Mouse (Mus musculus) right cerebral cortex, postnatal 14 days (tissue): ENCODE measurements around the gene Xpnpep2.

Experiments
- DNase-seq: peaks from one replicate; pipeline ENCODE4 v3.0.0; 2022

Gene Xpnpep2

DNA sequence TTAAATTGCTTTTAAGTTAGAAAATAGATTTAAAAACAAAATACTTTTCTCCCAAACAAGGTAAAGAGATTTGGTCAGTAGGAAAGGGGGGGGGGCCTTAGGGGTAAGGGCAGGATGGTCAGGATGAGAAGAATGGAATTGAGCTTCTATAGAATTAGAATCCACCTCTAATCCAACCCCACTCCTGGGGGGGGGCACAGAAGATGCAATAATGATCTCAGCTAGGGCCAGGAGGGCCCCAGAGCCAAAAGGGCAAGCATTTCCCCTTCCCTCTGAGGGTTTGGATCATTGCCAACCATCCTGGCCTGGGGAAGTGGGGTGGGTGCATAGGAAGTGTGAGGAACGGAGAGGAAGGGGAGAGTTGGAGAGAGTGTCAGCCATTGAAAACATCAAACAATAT, 61.8 kb downstream of the Xpnpep2 start:
- DNase-seq, result no peak

GRCm38 (mm10) chrX:48181844-48182243, 73.3 kb downstream of the Xpnpep2 start:
- no peak for DNase-seq

GRCm38 (mm10) chrX:48184703-48185102, 76.2 kb downstream of the Xpnpep2 start:
- DNase-seq, result no peak
